25 mouse cellular contexts compared by ENCODE assay signal in the genomic region with DNA sequence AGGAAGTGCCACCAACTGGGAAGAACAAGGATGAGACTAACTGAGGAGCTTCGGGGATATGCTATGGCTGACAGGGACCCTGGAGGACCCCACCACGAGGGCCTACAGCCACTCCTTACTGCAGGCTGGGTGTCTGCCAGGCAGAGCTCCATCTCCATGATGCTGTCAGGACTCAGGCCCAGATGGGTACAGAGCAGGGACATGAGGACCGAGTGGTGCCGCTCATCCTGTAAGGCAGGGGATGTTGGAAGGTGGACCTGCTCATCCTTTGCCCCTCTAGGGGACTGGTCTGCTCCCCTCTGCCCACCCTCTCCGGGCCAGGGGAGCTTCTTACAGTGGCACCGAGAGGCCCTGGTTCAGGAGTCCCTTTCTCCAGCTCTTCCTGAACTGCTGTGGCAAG. TPM values are rescaled to one million over a fixed set of nuclear protein-coding genes. Genes with fewer than 3 reads are reported as not detected.
A peak's percentile ranks its signal among the peaks of the same experiment; 100 is the strongest.
DNase-seq lines count a peak whose midpoint lies in the region; ATAC-seq and TF ChIP-seq lines count a peak whose summit lies in the region.
"Had no signal": no experiment of that assay in that cellular context is flagged by ENCODE, and none has a peak within 500 bp of the region (broad histone marks: within the 10 kb centered on the region; RNA-seq: fewer than 3 reads in every experiment).

No protein-coding gene starts in this region.

- no peaks in the 10 kb centered on the region for H3K27me3 ChIP-seq in kidney, embryonic 15.5 days
- H3K27me3 ChIP-seq in kidney, adult 2 months (replicated peaks; ENCODE audit: control insufficient read depth, insufficient read depth, low read length): no peaks in the 10 kb centered on the region
- no peaks in the 10 kb centered on the region for H3K27me3 ChIP-seq in stomach, postnatal 0 days (ENCODE audit: control insufficient read depth, insufficient read depth, low read length)
- H3K27me3 ChIP-seq: forebrain, embryonic 13.5 days; intestine, embryonic 15.5 days; liver, embryonic 15.5 days; lung, embryonic 15.5 days; midbrain, embryonic 13.5 days had no signal

- WGBS in kidney, embryonic 15.5 days: 95% methylated on average over 6 of the region's 6 CpGs
- 94% methylated on average over 6 of the region's 6 CpGs for WGBS in kidney, adult 2 months
- WGBS in stomach, postnatal 0 days: 93% methylated on average over 6 of the region's 6 CpGs

- no peak for TF ChIP-seq POLR2A in kidney, adult 2 months (IDR thresholded peaks at IDR 0.05; ENCODE audit: low read depth, low read length)

- peaks cover 21% of the 10 kb centered on the region for H3K4me1 ChIP-seq in kidney, embryonic 15.5 days
- H3K4me1 ChIP-seq in kidney, adult 2 months (ENCODE audit: control insufficient read depth, insufficient read depth, low read length): no peaks in the 10 kb centered on the region
- H3K4me1 ChIP-seq in stomach, postnatal 0 days (replicated peaks; ENCODE audit: control insufficient read depth, insufficient read depth): no peaks in the 10 kb centered on the region

- no peak overlapping the region for H3K9ac ChIP-seq in kidney, embryonic 15.5 days
- H3K9ac ChIP-seq in stomach, postnatal 0 days (ENCODE audit: low read length): no peak overlapping the region
- H3K9ac ChIP-seq: forebrain, embryonic 13.5 days; liver, embryonic 15.5 days; lung, embryonic 15.5 days had no signal

- ATAC-seq in kidney, embryonic 15.5 days (replicated peaks; ENCODE audit: low FRiP score): no peak
- no peak for ATAC-seq in monocyte, adult 5-6 weeks (replicated peaks; ENCODE audit: insufficient number of reproducible peaks, low FRiP score, low TSS enrichment, poor library complexity, severe bottlenecking)
- no peak for ATAC-seq in stomach, postnatal 0 days (ENCODE audit: low FRiP score, low TSS enrichment)
- ATAC-seq: activated CD4-positive, CD25-positive, alpha-beta regulatory T cell, adult 4 months; forebrain, embryonic 13.5 days; hindbrain, embryonic 16.5 days; intestine, embryonic 15.5 days; midbrain, embryonic 13.5 days had no signal

- peak; percentile 62 for DNase-seq in cerebellum, adult 11-12 months
- DNase-seq in cerebellum, postnatal 25 days: no peak
- no peak for DNase-seq in kidney, adult 2 months
- peak; percentile 25 for DNase-seq in urinary bladder, adult 2 months (ENCODE audit: low spot score)
- no peak for DNase-seq in urinary bladder, postnatal 36 days (ENCODE audit: low spot score in 2 of 2)
- no peak for DNase-seq in stomach, postnatal 0 days (ENCODE audit: low spot score)
- DNase-seq: gastrocnemius, postnatal 10 days; heart, postnatal 14 days; kidney, postnatal 25 days; liver; lung, postnatal 36 days; right cerebral cortex, postnatal 4 days had no signal

- peak overlapping the region; percentile 73; the same call in 1 of the 2 replicates for H3K4me3 ChIP-seq in kidney, embryonic 15.5 days (replicated peaks)
- no peak overlapping the region for H3K4me3 ChIP-seq in kidney, adult 2 months (ENCODE audit: insufficient read depth, low read depth, low read length)
- H3K4me3 ChIP-seq in stomach, postnatal 0 days (ENCODE audit: low read depth, low read length): no peak overlapping the region
- H3K4me3 ChIP-seq: intestine, embryonic 15.5 days had no signal

- H3K9me3 ChIP-seq in kidney, embryonic 15.5 days (replicated peaks): no peaks in the 10 kb centered on the region
- no peaks in the 10 kb centered on the region for H3K9me3 ChIP-seq in stomach, postnatal 0 days (ENCODE audit: control insufficient read depth, low read length)
- H3K9me3 ChIP-seq: forebrain, embryonic 13.5 days; intestine, embryonic 15.5 days; liver, embryonic 15.5 days; lung, embryonic 15.5 days; midbrain, embryonic 13.5 days had no signal

- H3K36me3 ChIP-seq in kidney, embryonic 15.5 days: peaks cover 57% of the 10 kb centered on the region
- H3K36me3 ChIP-seq in kidney, adult 2 months (ENCODE audit: control insufficient read depth, insufficient read depth, low read length): no peaks in the 10 kb centered on the region
- peaks cover 20% of the 10 kb centered on the region for H3K36me3 ChIP-seq in stomach, postnatal 0 days (ENCODE audit: control insufficient read depth, insufficient read depth, low read length)

- no peak for TF ChIP-seq CTCF in kidney, adult 2 months (conservative IDR thresholded peaks at IDR 0.05; ENCODE audit: insufficient read depth, insufficient read length, low read depth, low read length)
- TF ChIP-seq CTCF in stomach, postnatal 0 days (IDR thresholded peaks at IDR 0.05; ENCODE audit: low read depth): no peak

- H3K4me2 ChIP-seq in kidney, embryonic 15.5 days: no peak overlapping the region
- H3K4me2 ChIP-seq in stomach, postnatal 0 days (replicated peaks; ENCODE audit: low read depth): no peak overlapping the region
- H3K4me2 ChIP-seq: midbrain, embryonic 13.5 days had no signal

- no peak for TF ChIP-seq EP300 in stomach, postnatal 0 days (optimal IDR thresholded peaks at IDR 0.05)

- no peak overlapping the region for H3K27ac ChIP-seq in kidney, embryonic 15.5 days
- no peak overlapping the region for H3K27ac ChIP-seq in kidney, adult 2 months (ENCODE audit: insufficient read depth, low read depth, low read length)
- no peak overlapping the region for H3K27ac ChIP-seq in stomach, postnatal 0 days (replicated peaks)
- H3K27ac ChIP-seq: forebrain, embryonic 13.5 days; intestine, embryonic 15.5 days; liver, embryonic 15.5 days; lung, embryonic 15.5 days; midbrain, embryonic 13.5 days had no signal

RNA-seq across cellular contexts. Expression of a gene that starts 2.8 kb away (rescaled TPM):
- polyA plus RNA-seq in kidney, embryonic 15.5 days (2015; fragmentation: Nextera tagmentation; extraction: Ambion mirVana): 136 and 153 TPM in 2 replicates
- polyA plus RNA-seq in kidney, adult 2 months (2012; rRNA removed): 117 and 124 TPM in 2 replicates
- 106 and 124 TPM in 2 replicates for polyA plus RNA-seq in urinary bladder, adult 2 months (2012; rRNA removed)
- 24.0 to 37.3 TPM (median 32.1 TPM) in 3 replicates for total RNA-seq in monocyte, adult 5-6 weeks (2017)
- polyA plus RNA-seq in stomach, postnatal 0 days (2015; fragmentation: Nextera tagmentation; extraction: Ambion mirVana): 104 and 108 TPM in 2 replicates

RNA-seq across cellular contexts. Expression of a gene that starts 36.8 kb away (rescaled TPM):
- polyA plus RNA-seq in kidney, embryonic 15.5 days (2015; fragmentation: Nextera tagmentation; extraction: Ambion mirVana): 1.5 and 10.1 TPM in 2 replicates
- 0.24 and 0.41 TPM in 2 replicates for polyA plus RNA-seq in kidney, adult 2 months (2012; rRNA removed)
- polyA plus RNA-seq in urinary bladder, adult 2 months (2012; rRNA removed): 0.31 and 0.52 TPM in 2 replicates
- not detected in 3 replicates for total RNA-seq in monocyte, adult 5-6 weeks (2017)
- polyA plus RNA-seq in stomach, postnatal 0 days (2015; fragmentation: Nextera tagmentation; extraction: Ambion mirVana): 7.7 and 8.7 TPM in 2 replicates
- total RNA-seq: ES-E14; gastrocnemius, postnatal 10 days; heart, postnatal 14 days; megakaryocyte-erythroid progenitor cell, adult 5-6 weeks had no signal
- polyA plus RNA-seq: activated CD4-positive, CD25-positive, alpha-beta regulatory T cell, adult 4 months; gonadal fat pad, adult 2 months; limb, embryonic 11.5 days; liver, embryonic 15.5 days had no signal

RNA-seq across cellular contexts. Expression of a gene that starts 45.1 kb away (rescaled TPM):
- polyA plus RNA-seq in kidney, embryonic 15.5 days (2015; fragmentation: Nextera tagmentation; extraction: Ambion mirVana): 53.5 and 53.9 TPM in 2 replicates
- polyA plus RNA-seq in kidney, adult 2 months (2012; rRNA removed): 17.0 and 32.1 TPM in 2 replicates
- polyA plus RNA-seq in urinary bladder, adult 2 months (2012; rRNA removed): 1,825 and 2,682 TPM in 2 replicates
- not detected in 3 replicates for total RNA-seq in monocyte, adult 5-6 weeks (2017)
- 223 and 291 TPM in 2 replicates for polyA plus RNA-seq in stomach, postnatal 0 days (2015; fragmentation: Nextera tagmentation; extraction: Ambion mirVana)
- total RNA-seq: megakaryocyte-erythroid progenitor cell, adult 5-6 weeks had no signal
- polyA plus RNA-seq: activated CD4-positive, CD25-positive, alpha-beta regulatory T cell, adult 4 months had no signal

RNA-seq across cellular contexts. Expression of a gene that starts 50.7 kb away (rescaled TPM):
- polyA plus RNA-seq in kidney, embryonic 15.5 days (2015; fragmentation: Nextera tagmentation; extraction: Ambion mirVana): 0.48 and 2.3 TPM in 2 replicates
- polyA plus RNA-seq in kidney, adult 2 months (2012; rRNA removed): 0.53 and 0.81 TPM in 2 replicates
- 0.40 and 0.65 TPM in 2 replicates for polyA plus RNA-seq in urinary bladder, adult 2 months (2012; rRNA removed)
- not detected in 3 replicates for total RNA-seq in monocyte, adult 5-6 weeks (2017)
- polyA plus RNA-seq in stomach, postnatal 0 days (2015; fragmentation: Nextera tagmentation; extraction: Ambion mirVana): 2.3 and 2.5 TPM in 2 replicates

Comparison
In these comparisons a context has a peak if more than half of its experiments do, and no peak if none do; other contexts are left out.
1. DNase-seq: peak in cerebellum, adult 11-12 months (single experiment) and urinary bladder, adult 2 months (single experiment); none in cerebellum, postnatal 25 days (0 of 2), kidney, adult 2 months (single experiment), urinary bladder, postnatal 36 days (0 of 2) and stomach, postnatal 0 days (single experiment).